8 mouse cellular contexts compared by ENCODE assay signal in the genomic region with DNA sequence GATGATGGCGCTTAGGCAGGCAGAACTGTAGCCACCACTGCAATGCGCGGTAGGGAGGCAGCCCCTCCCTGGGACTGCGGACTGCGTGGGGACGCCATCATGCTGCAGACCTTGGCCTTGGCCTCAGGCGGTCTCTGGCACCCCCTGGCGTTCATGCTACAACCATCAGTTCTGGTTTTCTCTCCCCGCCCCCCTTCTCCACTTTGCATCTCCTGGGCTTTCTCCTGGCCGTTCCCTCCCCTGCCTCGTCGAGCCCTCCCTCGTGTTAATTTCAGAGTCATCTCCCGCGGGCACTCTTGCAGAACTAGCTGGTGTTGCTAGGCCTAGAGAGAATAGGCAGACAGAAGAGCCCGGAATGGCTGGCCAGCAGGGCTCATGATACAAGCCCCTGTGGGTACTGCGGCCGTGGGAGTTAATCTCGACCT. TPM values are rescaled to one million over a fixed set of nuclear protein-coding genes. Genes with fewer than 3 reads are reported as not detected.
A peak's percentile ranks its signal among the peaks of the same experiment; 100 is the strongest.
DNase-seq lines count a peak whose midpoint lies in the region; ATAC-seq and TF ChIP-seq lines count a peak whose summit lies in the region.

No protein-coding gene starts in this region.

- peak; percentile 81 for TF ChIP-seq CTCF in heart, adult 2 months (IDR thresholded peaks at IDR 0.05)
- peak; percentile 82 for TF ChIP-seq CTCF in midbrain, postnatal 0 days (IDR thresholded peaks at IDR 0.05)

- H3K36me3 ChIP-seq in embryonic facial prominence, embryonic 13.5 days: no peaks in the 10 kb centered on the region
- no peaks in the 10 kb centered on the region for H3K36me3 ChIP-seq in heart, adult 2 months (ENCODE audit: control insufficient read depth, insufficient read depth, low read length)
- H3K36me3 ChIP-seq in limb, embryonic 15.5 days: no peaks in the 10 kb centered on the region
- no peaks in the 10 kb centered on the region for H3K36me3 ChIP-seq in midbrain, postnatal 0 days (ENCODE audit: insufficient read depth, low read length)

- peak overlapping the region; percentile 55 for H3K9ac ChIP-seq in embryonic facial prominence, embryonic 13.5 days
- H3K9ac ChIP-seq in heart, adult 2 months (ENCODE audit: low read depth, low read length): peak overlapping the region; percentile 26
- peak overlapping the region; percentile 7; the same call in 1 of the 2 replicates for H3K9ac ChIP-seq in limb, embryonic 15.5 days
- H3K9ac ChIP-seq in midbrain, postnatal 0 days (replicated peaks; ENCODE audit: low read length, poor library complexity, severe bottlenecking): 0 out of 2 replicates have a peak overlapping the region, but pooled peaks have one; percentile 40

- ATAC-seq in embryonic facial prominence, embryonic 13.5 days (ENCODE audit: insufficient number of reproducible peaks, insufficient read depth, low FRiP score, low TSS enrichment, low read depth): peak; percentile 79; the same call in 1 of the 2 replicates
- ATAC-seq in limb, embryonic 15.5 days (ENCODE audit: insufficient number of reproducible peaks, low FRiP score, low TSS enrichment, low read depth): peak; percentile 83
- ATAC-seq in midbrain, postnatal 0 days (ENCODE audit: low FRiP score): peak; percentile 94

- TF ChIP-seq EP300 in heart, adult 2 months (IDR thresholded peaks at IDR 0.05; ENCODE audit: insufficient read depth, low read depth, low read length): 0 out of 2 replicates have a peak, but pooled peaks have one; percentile 31

- TF ChIP-seq POLR2A in heart, adult 2 months (IDR thresholded peaks at IDR 0.05; ENCODE audit: insufficient read depth, low read depth, low read length): no peak

- H3K27ac ChIP-seq in embryonic facial prominence, embryonic 13.5 days: peak overlapping the region; percentile 55; the same call in 1 of the 2 replicates
- H3K27ac ChIP-seq in heart, adult 2 months: no peak overlapping the region
- peak overlapping the region; percentile 63; the same call in 1 of the 2 replicates for H3K27ac ChIP-seq in limb, embryonic 15.5 days
- H3K27ac ChIP-seq in midbrain, postnatal 0 days (ENCODE audit: low read depth, low read length): peak overlapping the region; percentile 82

- peak overlapping the region; percentile 32 for H3K4me3 ChIP-seq in embryonic facial prominence, embryonic 13.5 days
- H3K4me3 ChIP-seq in heart, adult 2 months: peak overlapping the region; percentile 27; the same call in 1 of the 2 replicates
- peak overlapping the region; percentile 34 for H3K4me3 ChIP-seq in limb, embryonic 15.5 days
- H3K4me3 ChIP-seq in midbrain, postnatal 0 days (ENCODE audit: low read depth, low read length): peak overlapping the region; percentile 24

- peak; percentile 82 for DNase-seq in 416B (ENCODE audit: low read depth)
- DNase-seq in adrenal gland, postnatal 36 days: peak; percentile 81 to 91
- peak; percentile 78 to 81 for DNase-seq in heart, adult 2 months
- peak; percentile 56 to 68 for DNase-seq in kidney, adult 8-10 months
- DNase-seq in midbrain, postnatal 0 days (ENCODE audit: low spot score): peak; percentile 84
- DNase-seq in spleen, postnatal 10 days (ENCODE audit: low spot score in 2 of 2): peak; percentile 46 to 87

- H3K4me1 ChIP-seq in embryonic facial prominence, embryonic 13.5 days: no peaks in the 10 kb centered on the region; the same call in 1 of the 2 replicates
- H3K4me1 ChIP-seq in heart, adult 2 months (ENCODE audit: control insufficient read depth, insufficient read depth, low read length): no peaks in the 10 kb centered on the region; the same call in 1 of the 2 replicates
- H3K4me1 ChIP-seq in limb, embryonic 15.5 days: 0 out of 2 replicates have a peak, but pooled peaks cover 3% of the 10 kb centered on the region
- H3K4me1 ChIP-seq in midbrain, postnatal 0 days (ENCODE audit: insufficient read depth, low read length): no peaks in the 10 kb centered on the region

- WGBS in embryonic facial prominence, embryonic 13.5 days: 27% methylated on average over 19 of the region's 19 CpGs
- WGBS in heart, adult 2 months: 26% methylated on average over 19 of the region's 19 CpGs
- WGBS in limb, embryonic 15.5 days: 28% methylated on average over 19 of the region's 19 CpGs
- WGBS in midbrain, postnatal 0 days: 29% methylated on average over 19 of the region's 19 CpGs

- no peaks in the 10 kb centered on the region for H3K79me2 ChIP-seq in heart, adult 2 months (replicated peaks; ENCODE audit: control insufficient read depth, insufficient read depth, low read length)

- intact Hi-C loops in heart, adult 2 months (cut with DNase I): no loop called here

- H3K9me3 ChIP-seq in embryonic facial prominence, embryonic 13.5 days: no peaks in the 10 kb centered on the region
- H3K9me3 ChIP-seq in limb, embryonic 15.5 days: no peaks in the 10 kb centered on the region
- no peaks in the 10 kb centered on the region for H3K9me3 ChIP-seq in midbrain, postnatal 0 days (ENCODE audit: low read length)

- H3K27me3 ChIP-seq in embryonic facial prominence, embryonic 13.5 days: no peaks in the 10 kb centered on the region
- no peaks in the 10 kb centered on the region for H3K27me3 ChIP-seq in heart, adult 2 months (ENCODE audit: control insufficient read depth, insufficient read depth, low read length)
- H3K27me3 ChIP-seq in limb, embryonic 15.5 days: no peaks in the 10 kb centered on the region
- no peaks in the 10 kb centered on the region for H3K27me3 ChIP-seq in midbrain, postnatal 0 days (ENCODE audit: insufficient read depth, low read length)

- H3K4me2 ChIP-seq in embryonic facial prominence, embryonic 13.5 days: peak overlapping the region; percentile 58
- H3K4me2 ChIP-seq in limb, embryonic 15.5 days: peak overlapping the region; percentile 52
- H3K4me2 ChIP-seq in midbrain, postnatal 0 days (ENCODE audit: low read depth, low read length, poor library complexity, severe bottlenecking): peak overlapping the region; percentile 42

RNA-seq across cellular contexts. Expression of a gene that starts 21.6 kb away (rescaled TPM):
- 100 to 1,000 TPM; 112 to 114 TPM for total RNA-seq in adrenal gland, postnatal 36 days (2021)
- polyA plus RNA-seq in embryonic facial prominence, embryonic 13.5 days (2015; fragmentation: Nextera tagmentation; extraction: Ambion mirVana): 118 and 122 TPM in 2 replicates
- 10 to 100 TPM; 81.1 to 88.0 TPM for total RNA-seq in heart, adult 2 months (2021)
- polyA plus RNA-seq in heart, adult 2 months (2012; rRNA removed): 135 and 169 TPM in 2 replicates
- 107 and 111 TPM in 2 replicates for polyA plus RNA-seq in limb, embryonic 15.5 days (2015; fragmentation: Nextera tagmentation; extraction: Ambion mirVana)
- 262 and 315 TPM in 2 replicates for total RNA-seq in midbrain, postnatal 0 days (2014; rRNA removed)
- polyA plus RNA-seq in midbrain, postnatal 0 days (2015; fragmentation: Nextera tagmentation; extraction: Ambion mirVana): 424 and 456 TPM in 2 replicates

RNA-seq across cellular contexts. Expression of a gene that starts 50.8 kb away (rescaled TPM):
- 10 to 100 TPM; 21.1 to 37.5 TPM for total RNA-seq in adrenal gland, postnatal 36 days (2021)
- 15.2 and 26.1 TPM in 2 replicates for polyA plus RNA-seq in embryonic facial prominence, embryonic 13.5 days (2015; fragmentation: Nextera tagmentation; extraction: Ambion mirVana)
- 1 to 10 TPM; 3.2 to 3.7 TPM for total RNA-seq in heart, adult 2 months (2021)
- 12.9 and 13.2 TPM in 2 replicates for polyA plus RNA-seq in heart, adult 2 months (2012; rRNA removed)
- 36.0 and 41.1 TPM in 2 replicates for polyA plus RNA-seq in limb, embryonic 15.5 days (2015; fragmentation: Nextera tagmentation; extraction: Ambion mirVana)
- 3.8 and 9.3 TPM in 2 replicates for total RNA-seq in midbrain, postnatal 0 days (2014; rRNA removed)
- polyA plus RNA-seq in midbrain, postnatal 0 days (2015; fragmentation: Nextera tagmentation; extraction: Ambion mirVana): 3.2 and 4.1 TPM in 2 replicates
